Mouse (Mus musculus): ENCODE results near the gene Fgf14. TPM values are rescaled to one million over a fixed set of nuclear protein-coding genes. Genes with fewer than 3 reads are reported as not detected.
"Not testable (repeated sequence)": the region's sequence is repeated elsewhere in the genome, so short reads cannot be mapped to it uniquely, and the experiment has no call there.

Fgf14 gene
- polyA plus RNA-seq, 1 experiment from 2014 or later = 0.03 TPM

- Histone ChIP-seq H3K27ac (replicated peaks) (no peak overlapping the region), H3K36me3 (replicated peaks) (no peaks in the 10 kb centered on the region), H3K4me2 (no peak overlapping the region), H3K4me3 (replicated peaks) (no peak overlapping the region), H3K9ac (no peak overlapping the region), H3K9me3 (replicated peaks) (no peaks in the 10 kb centered on the region), H3K4me1 (replicated peaks) (no peaks in the 10 kb centered on the region), H3K27me3 (no peaks in the 10 kb centered on the region)
- no peak for ATAC-seq (ENCODE audit: insufficient read depth)
- WGBS (ENCODE audit: insufficient replicate concordance) = 53% methylated on average over 1 of the region's 1 CpGs
Observed at GRCm38 (mm10) chr14:124605031-124605743, 71.7 kb downstream of the Fgf14 start.

GRCm38 (mm10) chr14:124576571-124576970 lies 100.4 kb downstream of the Fgf14 start:
- H3K36me3 ChIP-seq (replicated peaks) = no peaks in the 10 kb centered on the region
- 40% methylated on average over 1 of the region's 1 CpGs for WGBS (ENCODE audit: insufficient replicate concordance)
- H3K4me1 ChIP-seq (replicated peaks) = no peaks in the 10 kb centered on the region
- H3K27me3 ChIP-seq = no peaks in the 10 kb centered on the region
- no peak overlapping the region for H3K27ac ChIP-seq (replicated peaks)
- no peaks in the 10 kb centered on the region for H3K9me3 ChIP-seq (replicated peaks)
- no peak for ATAC-seq (ENCODE audit: insufficient read depth)
- H3K4me3 ChIP-seq (replicated peaks) = no peak overlapping the region
- no peak overlapping the region for H3K4me2 ChIP-seq
- H3K9ac ChIP-seq = no peak overlapping the region

GRCm38 (mm10) chr14:124575130-124575885 lies 101.6 kb downstream of the Fgf14 start:
- Histone ChIP-seq H3K27ac (replicated peaks) (no peak overlapping the region), H3K4me3 (replicated peaks) (no peak overlapping the region), H3K9ac (no peak overlapping the region), H3K36me3 (replicated peaks) (no peaks in the 10 kb centered on the region), H3K27me3 (no peaks in the 10 kb centered on the region), H3K9me3 (replicated peaks) (no peaks in the 10 kb centered on the region), H3K4me1 (replicated peaks) (no peaks in the 10 kb centered on the region), H3K4me2 (no peak overlapping the region)
- WGBS (ENCODE audit: insufficient replicate concordance) = 61% methylated on average over 1 of the region's 1 CpGs
- ATAC-seq (ENCODE audit: insufficient read depth) = peak; percentile 54

- Histone ChIP-seq H3K4me2 (no peak overlapping the region), H3K4me1 (replicated peaks) (no peaks in the 10 kb centered on the region), H3K9me3 (replicated peaks) (no peaks in the 10 kb centered on the region), H3K36me3 (replicated peaks) (no peaks in the 10 kb centered on the region), H3K4me3 (replicated peaks) (no peak overlapping the region), H3K27ac (replicated peaks) (no peak overlapping the region), H3K27me3 (no peaks in the 10 kb centered on the region), H3K9ac (no peak overlapping the region)
- WGBS (ENCODE audit: insufficient replicate concordance) = 69% methylated on average over 1 of the region's 1 CpGs
- no peak for ATAC-seq (ENCODE audit: insufficient read depth)
Observed at GRCm38 (mm10) chr14:124566445-124566844, 110.5 kb downstream of the Fgf14 start.

GRCm38 (mm10) chr14:124561544-124561943 lies 115.4 kb downstream of the Fgf14 start:
- ATAC-seq (ENCODE audit: insufficient read depth) = no peak
- 51% methylated on average over 4 of the region's 4 CpGs for WGBS (ENCODE audit: insufficient replicate concordance)
- H3K4me3 ChIP-seq (replicated peaks) = no peak overlapping the region

GRCm38 (mm10) chr14:124536106-124536505 lies 140.8 kb downstream of the Fgf14 start:
- H3K9ac ChIP-seq = no peak overlapping the region
- no peaks in the 10 kb centered on the region for H3K9me3 ChIP-seq (replicated peaks)
- no peak overlapping the region for H3K4me3 ChIP-seq (replicated peaks)
- no peaks in the 10 kb centered on the region for H3K4me1 ChIP-seq (replicated peaks)
- H3K27me3 ChIP-seq = no peaks in the 10 kb centered on the region
- no peak overlapping the region for H3K27ac ChIP-seq (replicated peaks)
- H3K4me2 ChIP-seq = no peak overlapping the region
- WGBS (ENCODE audit: insufficient replicate concordance) = 47% methylated on average over 3 of the region's 3 CpGs
- H3K36me3 ChIP-seq (replicated peaks) = no peaks in the 10 kb centered on the region
- no peak for ATAC-seq (ENCODE audit: insufficient read depth)

More at GRCm38 (mm10) chr14:124561544-124561943, 115.4 kb downstream of the Fgf14 start:
- Histone ChIP-seq H3K9me3 (replicated peaks) (no peaks in the 10 kb centered on the region), H3K9ac (no peak overlapping the region), H3K4me2 (no peak overlapping the region), H3K27me3 (no peaks in the 10 kb centered on the region), H3K4me1 (replicated peaks) (no peaks in the 10 kb centered on the region), H3K27ac (replicated peaks) (no peak overlapping the region), H3K36me3 (replicated peaks) (no peaks in the 10 kb centered on the region)

- 43% methylated on average over 2 of the region's 2 CpGs for WGBS (ENCODE audit: insufficient replicate concordance)
- H3K27ac ChIP-seq (replicated peaks); H3K4me1 ChIP-seq (replicated peaks); H3K9ac ChIP-seq; H3K27me3 ChIP-seq; H3K4me2 ChIP-seq; H3K36me3 ChIP-seq (replicated peaks); ATAC-seq (ENCODE audit: insufficient read depth); H3K4me3 ChIP-seq (replicated peaks); H3K9me3 ChIP-seq (replicated peaks): not testable (repeated sequence)
Observed at GRCm38 (mm10) chr14:124535376-124535775, 141.6 kb downstream of the Fgf14 start.

- no peak for ATAC-seq (ENCODE audit: insufficient read depth)
- H3K27ac ChIP-seq (replicated peaks) = no peak overlapping the region
- 51% methylated on average over 1 of the region's 1 CpGs for WGBS (ENCODE audit: insufficient replicate concordance)
Observed at GRCm38 (mm10) chr14:124532051-124532450, 144.9 kb downstream of the Fgf14 start.

GRCm38 (mm10) chr14:124512009-124512408 lies 164.9 kb downstream of the Fgf14 start:
- Histone ChIP-seq H3K4me1 (replicated peaks) (no peaks in the 10 kb centered on the region), H3K27me3 (no peaks in the 10 kb centered on the region), H3K9ac (no peak overlapping the region), H3K9me3 (replicated peaks) (no peaks in the 10 kb centered on the region), H3K36me3 (replicated peaks) (no peaks in the 10 kb centered on the region), H3K4me3 (replicated peaks) (no peak overlapping the region), H3K4me2 (no peak overlapping the region), H3K27ac (replicated peaks) (no peak overlapping the region)
- 0 out of 2 replicates have a peak, but pooled peaks have one; percentile 15 for ATAC-seq (ENCODE audit: insufficient read depth)
- 63% methylated on average over 1 of the region's 1 CpGs for WGBS (ENCODE audit: insufficient replicate concordance)

More at GRCm38 (mm10) chr14:124532051-124532450, 144.9 kb downstream of the Fgf14 start:
- Histone ChIP-seq H3K9ac (no peak overlapping the region), H3K27me3 (no peaks in the 10 kb centered on the region), H3K9me3 (replicated peaks) (no peaks in the 10 kb centered on the region), H3K4me2 (no peak overlapping the region), H3K4me3 (replicated peaks) (no peak overlapping the region), H3K36me3 (replicated peaks) (no peaks in the 10 kb centered on the region), H3K4me1 (replicated peaks) (no peaks in the 10 kb centered on the region)

- no peak overlapping the region for H3K4me2 ChIP-seq
- no peak overlapping the region for H3K4me3 ChIP-seq (replicated peaks)
- H3K9ac ChIP-seq = no peak overlapping the region
- no peak for ATAC-seq (ENCODE audit: insufficient read depth)
- 70% methylated on average over 1 of the region's 1 CpGs for whole genome bisulfite sequencing (ENCODE audit: insufficient replicate concordance)
- no peak overlapping the region for H3K27ac ChIP-seq (replicated peaks)
- no peaks in the 10 kb centered on the region for H3K36me3 ChIP-seq (replicated peaks)
- H3K9me3 ChIP-seq (replicated peaks) = no peaks in the 10 kb centered on the region
- H3K4me1 ChIP-seq (replicated peaks) = no peaks in the 10 kb centered on the region
- no peaks in the 10 kb centered on the region for H3K27me3 ChIP-seq
Observed at GRCm38 (mm10) chr14:124488971-124489370, 188.0 kb downstream of the Fgf14 start.

GRCm38 (mm10) chr14:124485261-124485660 lies 191.7 kb downstream of the Fgf14 start:
- H3K4me1 ChIP-seq (replicated peaks) = no peaks in the 10 kb centered on the region
- ATAC-seq (ENCODE audit: insufficient read depth) = no peak
- H3K4me2 ChIP-seq = no peak overlapping the region
- H3K27ac ChIP-seq (replicated peaks) = no peak overlapping the region
- H3K4me3 ChIP-seq (replicated peaks) = no peak overlapping the region
- H3K9me3 ChIP-seq (replicated peaks) = no peaks in the 10 kb centered on the region
- no peaks in the 10 kb centered on the region for H3K27me3 ChIP-seq
- no peak overlapping the region for H3K9ac ChIP-seq
- 60% methylated on average over 1 of the region's 1 CpGs for WGBS (ENCODE audit: insufficient replicate concordance)
- H3K36me3 ChIP-seq (replicated peaks) = no peaks in the 10 kb centered on the region
